Mouse (Mus musculus) right cerebral cortex, postnatal 25 days (tissue): ENCODE data around the gene Eri3.

Experiments
- DNase-seq: peaks from one replicate; pipeline ENCODE4 v3.0.0; 2022

The Eri3 gene

GRCm38 (mm10) chr4:117550140-117550851, at the start of gene Eri3:
Eri3 (plus strand) TSS chr4:117550365.
- DNase-seq, result peak; percentile 99

- no peak for DNase-seq
These were observed 31.9 kb upstream of the Eri3 start for GRCm38 (mm10) chr4:117518246-117518645.

- DNase-seq, result no peak
These were observed 28.8 kb upstream of the Eri3 start for GRCm38 (mm10) chr4:117521350-117521749.

GRCm38 (mm10) chr4:117525990-117526389, 24.2 kb upstream of the Eri3 start:
- DNase-seq, result no peak

- no peak for DNase-seq
These were observed 22.9 kb upstream of the Eri3 start for GRCm38 (mm10) chr4:117527116-117527899.

GRCm38 (mm10) chr4:117527952-117528351, 22.2 kb upstream of the Eri3 start:
- DNase-seq, result no peak

GRCm38 (mm10) chr4:117529843-117530242, 20.3 kb upstream of the Eri3 start:
- no peak for DNase-seq

- DNase-seq, result no peak
These were observed 14.5 kb upstream of the Eri3 start for GRCm38 (mm10) chr4:117535496-117536200.

- no peak for DNase-seq
These were observed 13.2 kb upstream of the Eri3 start for GRCm38 (mm10) chr4:117537002-117537401.

- no peak for DNase-seq
These were observed 10.7 kb upstream of the Eri3 start for GRCm38 (mm10) chr4:117539329-117539980.

- no peak for DNase-seq
These were observed 9.6 kb upstream of the Eri3 start for GRCm38 (mm10) chr4:117540571-117540970.

- no peak for DNase-seq
These were observed 4.7 kb upstream of the Eri3 start for GRCm38 (mm10) chr4:117545448-117545847.

- DNase-seq, result no peak
These were observed 3.5 kb upstream of the Eri3 start for GRCm38 (mm10) chr4:117546616-117547015.

GRCm38 (mm10) chr4:117549576-117549975, 589 bp upstream of the Eri3 start:
- no peak for DNase-seq

GRCm38 (mm10) chr4:117551144-117552000, 1.2 kb downstream of the Eri3 start:
- DNase-seq, result no peak

GRCm38 (mm10) chr4:117555495-117555894, 5.3 kb downstream of the Eri3 start:
- DNase-seq, result no peak

- no peak for DNase-seq
These were observed 6.2 kb downstream of the Eri3 start for GRCm38 (mm10) chr4:117556372-117556771.

- DNase-seq, result no peak
These were observed 7.0 kb downstream of the Eri3 start for GRCm38 (mm10) chr4:117557068-117557645.

GRCm38 (mm10) chr4:117563967-117564366, 13.8 kb downstream of the Eri3 start:
- no peak for DNase-seq

GRCm38 (mm10) chr4:117568846-117569245, 18.7 kb downstream of the Eri3 start:
- no peak for DNase-seq

GRCm38 (mm10) chr4:117570964-117571363, 20.8 kb downstream of the Eri3 start:
- DNase-seq, result no peak

- DNase-seq, result no peak
These were observed 27.4 kb downstream of the Eri3 start for GRCm38 (mm10) chr4:117577579-117577978.
